Mouse (Mus musculus) liver, adult (tissue): ENCODE data around the gene Veph1.

Experiments
- GATA4 ChIP-seq: IDR thresholded peaks from 2 replicates; pipeline ENCODE4 v1.6.1; 2014; ENCODE audit warnings: mild to moderate bottlenecking, low read length; ENCODE audit not compliant: insufficient replicate concordance

The Veph1 gene

DNA sequence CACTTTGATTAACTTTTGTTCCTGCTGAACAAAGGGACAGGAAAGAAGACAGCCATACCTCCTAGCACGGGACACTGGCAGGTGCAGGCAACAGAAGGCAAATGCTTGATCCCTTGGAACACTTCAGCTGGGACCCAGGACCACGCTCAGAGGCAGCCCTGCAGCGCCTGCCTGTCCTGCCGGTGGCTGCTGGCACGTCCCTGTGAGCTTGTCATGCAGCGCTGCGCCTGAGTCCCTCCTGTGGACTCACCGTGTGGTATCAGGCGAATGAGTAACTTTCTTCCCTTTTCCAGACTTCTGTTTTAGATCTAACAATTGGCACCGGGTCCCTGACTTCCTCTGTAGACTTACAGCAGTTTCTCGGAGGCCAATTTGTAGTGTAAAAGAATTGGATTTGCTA, at the start of gene Veph1:
TSS of gene Veph1 (minus strand) at position 293 of the 400 bp plus-strand sequence.
- TF ChIP-seq GATA4: no peak

DNA sequence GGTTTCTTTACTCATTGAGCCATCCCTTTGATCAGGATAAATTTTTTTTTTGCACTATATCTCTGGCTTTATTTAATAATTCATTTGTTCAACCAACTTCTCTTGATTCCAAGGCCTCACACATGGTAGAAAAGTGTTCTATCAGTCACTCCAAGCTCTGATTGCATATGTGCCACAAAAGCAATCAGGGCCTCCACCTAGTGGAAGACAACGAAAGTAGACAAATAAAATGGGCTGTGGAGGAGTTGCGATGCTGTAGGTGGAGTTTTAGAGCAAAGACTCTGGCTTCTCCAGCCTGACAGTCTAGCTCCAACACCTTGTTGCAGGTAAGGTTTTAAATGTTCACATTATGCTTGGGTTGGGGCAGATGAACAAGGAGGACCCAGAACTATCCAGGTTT, 44.1 kb upstream of the Veph1 start:
- TF ChIP-seq GATA4: no peak

DNA sequence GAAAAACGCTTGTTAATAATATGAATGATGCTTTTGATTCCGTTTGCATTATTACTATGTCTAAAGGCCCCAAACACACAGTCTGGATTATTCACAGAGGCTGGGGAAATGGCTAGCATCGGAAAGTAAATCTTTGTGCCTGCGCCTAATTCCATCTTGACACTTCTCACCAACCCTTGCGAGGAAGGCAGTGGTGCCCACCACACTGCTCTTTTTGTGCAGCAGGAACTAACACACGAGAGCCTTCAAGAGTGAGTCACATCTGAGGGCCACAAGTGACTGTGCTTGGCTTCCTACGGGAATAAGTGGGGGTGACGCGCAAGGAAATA, 35.7 kb upstream of the Veph1 start:
- no peak for TF ChIP-seq GATA4

DNA sequence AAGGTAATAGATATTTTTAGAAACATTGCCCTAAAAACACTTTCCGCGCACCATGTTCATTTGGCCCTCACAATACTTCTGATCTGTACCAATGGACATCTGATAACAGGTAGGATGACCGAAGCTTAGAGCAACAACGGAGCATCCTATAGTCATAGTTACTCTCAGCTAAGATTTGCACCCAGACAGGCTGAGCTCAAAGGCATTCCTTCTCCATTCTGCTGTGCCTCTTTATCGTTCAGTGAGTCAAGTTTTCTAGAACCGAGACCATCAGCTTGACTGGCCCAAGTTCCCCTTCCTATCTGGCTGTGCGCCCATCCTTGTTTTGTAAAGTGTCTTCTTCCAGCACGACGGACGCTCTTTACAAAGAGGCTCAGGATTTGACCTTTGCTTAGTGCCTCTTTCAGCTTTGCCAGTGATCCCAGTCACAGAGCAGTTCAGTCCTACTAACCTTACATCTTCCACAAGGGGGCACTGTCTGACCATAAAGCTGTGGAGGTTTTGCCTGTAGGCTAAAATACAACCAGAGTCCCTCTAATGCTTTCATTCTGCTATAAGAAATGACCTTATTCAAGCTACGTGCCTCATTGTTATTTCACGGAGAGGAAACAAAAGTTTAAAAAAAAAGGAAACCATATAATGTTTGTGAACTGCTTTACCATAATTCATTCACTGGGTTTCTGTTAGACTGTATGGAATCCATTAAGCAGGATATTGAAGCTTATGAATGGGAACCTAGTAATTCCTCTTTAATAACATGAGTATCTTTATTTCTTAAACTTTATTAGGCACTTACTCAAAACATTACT, 35.2 kb upstream of the Veph1 start:
- no peak for TF ChIP-seq GATA4

DNA sequence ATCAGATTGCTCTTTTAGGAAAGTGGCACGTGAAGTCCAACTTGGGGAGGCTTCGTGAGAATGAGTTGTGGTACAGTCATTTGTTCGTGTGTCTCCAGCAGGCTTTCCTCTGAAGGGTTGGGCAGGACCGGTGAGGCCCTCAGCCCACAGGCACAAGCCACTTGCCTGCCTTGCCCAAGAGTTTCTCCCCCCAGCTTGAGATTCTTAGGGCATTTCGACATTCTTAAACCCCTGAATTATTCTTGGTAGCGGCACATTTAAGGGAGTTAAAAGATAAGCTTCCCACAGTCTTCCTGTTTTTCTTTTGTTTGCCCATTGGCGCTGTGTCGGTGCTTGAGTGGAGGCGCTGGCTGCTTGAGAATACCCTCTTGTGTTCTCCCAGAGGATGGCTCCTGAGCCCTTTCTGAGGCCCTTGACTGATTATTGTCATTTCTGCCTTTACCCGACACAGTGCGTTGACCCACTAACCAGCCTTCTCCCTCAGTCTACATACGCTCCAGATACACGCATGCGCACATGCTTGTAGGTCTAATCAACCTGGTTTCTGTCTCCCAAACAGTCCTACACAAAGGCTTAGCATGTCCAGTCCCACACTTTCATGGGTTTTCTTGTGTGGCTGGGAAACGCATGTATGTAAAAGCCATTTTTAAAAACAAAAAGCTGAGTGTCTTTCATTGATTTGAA, 34.4 kb upstream of the Veph1 start:
- no peak for TF ChIP-seq GATA4

DNA sequence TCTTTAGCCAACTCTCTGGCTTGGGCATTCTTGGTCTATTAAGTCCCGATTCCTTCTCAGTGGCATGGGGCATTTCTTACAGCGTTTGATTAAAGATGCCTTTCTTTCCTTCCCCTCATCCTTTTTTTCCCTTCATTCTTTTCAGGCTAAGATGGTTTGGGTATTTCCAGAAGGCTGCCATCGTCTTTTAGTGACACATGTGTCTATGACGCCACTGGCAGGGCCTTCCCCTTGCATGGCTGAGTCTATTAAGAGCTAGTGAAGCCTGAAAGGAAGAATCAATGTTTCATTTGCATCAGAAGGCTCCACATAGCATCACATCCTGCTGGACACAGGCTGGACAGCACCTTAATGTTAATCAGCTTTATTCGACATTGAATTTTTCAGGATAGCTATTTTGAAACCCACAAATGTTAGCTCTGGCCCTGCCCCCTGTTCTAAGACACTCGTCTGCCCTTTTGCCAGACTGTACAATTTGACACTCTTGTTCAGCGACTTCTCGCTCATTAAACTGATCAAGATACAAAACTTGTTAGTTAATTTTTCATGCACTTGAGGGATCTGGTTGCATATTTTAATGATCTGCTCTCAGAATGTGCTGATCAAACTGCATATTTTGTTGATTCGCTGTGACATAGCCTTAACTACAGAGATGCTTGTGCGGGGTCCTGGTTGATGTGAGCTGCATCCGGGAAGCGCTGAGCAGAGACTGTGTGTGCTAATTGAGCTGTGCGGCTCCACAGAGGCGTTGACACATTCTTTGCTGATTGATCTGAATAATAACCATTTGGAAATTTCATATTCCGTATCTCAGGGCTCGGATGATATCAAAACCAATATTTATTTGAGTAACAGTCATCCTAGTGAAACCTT, 29.6 kb upstream of the Veph1 start:
- no peak for TF ChIP-seq GATA4

DNA sequence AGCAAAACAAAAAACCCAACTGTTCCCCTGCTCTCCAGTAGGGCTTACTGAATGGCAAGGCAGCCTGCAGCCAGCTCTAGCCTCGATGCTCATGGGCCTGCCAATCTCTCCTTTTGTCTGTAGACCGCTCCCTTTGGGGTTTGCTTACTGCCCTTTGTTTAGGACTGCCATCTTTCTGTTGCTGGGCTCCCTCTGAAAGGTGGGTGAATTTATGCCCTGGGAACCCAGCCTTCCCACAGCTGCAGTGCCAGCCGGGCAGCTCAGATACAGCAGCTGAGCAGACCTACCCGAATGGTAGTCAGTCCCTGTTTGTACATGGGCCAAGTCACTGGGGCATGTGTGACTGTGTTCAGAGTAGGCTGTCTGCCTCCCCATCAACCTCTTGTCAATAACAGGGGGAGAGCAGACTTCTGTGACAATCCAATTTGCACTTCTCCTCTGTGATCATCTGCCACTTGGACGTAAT, 28.9 kb upstream of the Veph1 start:
- TF ChIP-seq GATA4: no peak

DNA sequence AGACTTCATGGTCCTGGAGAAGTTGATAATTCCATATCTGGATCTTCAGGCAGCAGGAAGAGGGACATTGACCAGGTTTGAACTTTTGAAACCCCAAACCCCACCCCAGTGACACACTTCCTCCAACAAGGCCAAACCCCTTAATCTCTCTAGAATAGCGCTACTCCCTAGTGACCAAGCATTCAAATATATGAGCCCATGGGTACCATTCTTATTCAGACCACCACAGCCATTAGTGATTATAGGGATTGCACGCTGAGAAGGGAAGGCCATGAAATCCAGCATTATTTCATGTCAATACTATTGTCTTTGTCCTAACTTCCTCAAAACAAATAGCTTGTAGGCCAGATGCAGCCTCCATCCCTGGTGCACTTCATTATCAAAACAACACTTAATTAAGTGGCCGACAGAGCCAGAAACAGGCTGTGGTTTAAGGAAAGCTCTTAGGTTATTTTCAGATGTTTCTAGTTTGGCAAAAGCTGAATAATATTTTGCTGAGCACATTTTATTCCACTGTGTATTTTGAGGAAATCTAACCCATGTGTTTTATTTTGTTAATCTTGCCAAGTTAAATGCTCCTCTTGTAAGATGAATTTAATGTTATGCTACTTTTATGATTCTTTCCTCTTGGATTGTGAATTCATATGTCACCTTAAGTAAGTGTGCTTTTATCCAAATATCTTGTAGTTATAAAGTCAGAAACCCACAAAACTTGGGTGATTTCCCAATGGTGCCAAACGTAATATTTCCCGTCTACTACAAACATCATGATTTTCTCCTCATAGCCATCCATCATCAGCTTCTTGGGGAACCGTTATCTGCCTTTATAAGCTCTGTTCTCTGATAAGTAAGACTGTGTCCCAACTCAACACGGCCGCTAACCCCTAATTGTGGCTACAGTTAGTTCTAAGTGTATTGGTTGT, 18.4 kb upstream of the Veph1 start:
- no peak for TF ChIP-seq GATA4

DNA sequence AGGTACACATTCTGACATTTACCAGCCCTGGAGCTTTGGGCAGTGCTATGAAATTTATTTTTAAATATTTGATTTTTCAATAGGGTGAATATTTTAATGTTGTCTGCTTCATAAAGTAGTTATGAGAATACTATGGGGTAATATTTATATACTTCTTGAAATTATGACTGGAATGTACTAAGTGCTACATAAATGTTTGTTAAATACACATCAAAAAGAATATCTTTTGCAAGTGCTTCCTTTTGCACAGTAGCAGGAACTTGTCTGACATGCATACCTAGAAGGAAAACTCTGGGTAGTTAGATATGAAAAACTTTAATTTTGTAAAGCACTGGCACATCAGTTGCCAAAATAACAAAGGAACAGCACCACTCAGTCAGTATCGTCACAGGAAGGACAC, 13.9 kb upstream of the Veph1 start:
- TF ChIP-seq GATA4: no peak

DNA sequence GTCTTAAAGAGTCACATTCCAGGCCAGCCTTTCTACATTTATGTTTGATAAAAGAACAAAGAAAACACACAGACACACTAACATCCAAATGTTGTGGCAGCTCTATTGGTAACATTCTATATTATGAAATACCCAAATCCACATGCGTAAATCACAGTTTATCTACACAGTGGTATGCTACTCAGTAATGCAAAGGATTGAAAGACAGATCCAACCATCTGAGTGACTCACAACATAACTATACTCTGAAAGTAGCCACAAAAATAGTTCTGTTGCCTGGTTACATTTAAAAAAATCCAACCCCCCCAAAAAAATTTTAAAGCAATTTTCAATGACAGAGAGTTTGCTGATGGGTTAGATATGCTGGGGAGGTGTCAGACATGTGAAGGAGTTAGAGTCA, 12.9 kb upstream of the Veph1 start:
- no peak for TF ChIP-seq GATA4

DNA sequence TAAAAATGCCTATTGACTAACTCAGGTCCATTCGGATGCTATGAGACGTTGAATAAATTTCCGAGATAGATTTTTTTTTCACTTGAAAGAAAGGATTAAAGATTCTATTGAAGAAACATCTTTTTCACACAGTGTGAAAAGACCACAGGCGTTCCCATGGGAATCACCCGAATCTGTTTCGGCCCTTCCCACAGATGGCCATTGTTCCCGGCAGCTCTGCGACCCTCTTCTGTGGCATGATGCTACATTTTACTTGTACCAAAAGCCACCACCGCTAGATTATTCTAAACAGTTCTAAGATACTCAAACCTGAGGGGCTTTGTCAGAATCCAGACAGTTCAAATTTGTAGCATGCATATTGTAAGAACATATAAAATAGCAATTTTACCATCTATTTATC, 1.4 kb downstream of the Veph1 start:
- no peak for TF ChIP-seq GATA4

DNA sequence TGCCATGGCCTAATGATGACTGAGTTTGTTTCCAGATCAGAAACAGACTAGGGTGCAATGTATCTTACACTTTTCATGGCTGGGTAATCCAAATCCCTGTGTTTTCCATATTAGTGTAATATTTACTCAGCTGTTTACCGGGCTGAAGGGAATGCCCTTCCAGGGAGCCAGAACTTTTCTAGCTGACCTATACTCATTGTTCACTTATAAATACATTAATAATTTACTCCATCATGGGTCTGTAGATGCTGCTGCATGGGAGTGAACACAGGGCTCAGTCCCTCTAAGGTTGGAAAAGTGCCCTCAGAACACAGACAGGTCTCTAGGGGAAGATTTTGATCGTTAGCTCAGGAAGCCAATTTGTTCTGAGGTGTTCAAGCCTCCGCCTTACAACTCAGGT, 1.9 kb downstream of the Veph1 start:
- no peak for TF ChIP-seq GATA4

DNA sequence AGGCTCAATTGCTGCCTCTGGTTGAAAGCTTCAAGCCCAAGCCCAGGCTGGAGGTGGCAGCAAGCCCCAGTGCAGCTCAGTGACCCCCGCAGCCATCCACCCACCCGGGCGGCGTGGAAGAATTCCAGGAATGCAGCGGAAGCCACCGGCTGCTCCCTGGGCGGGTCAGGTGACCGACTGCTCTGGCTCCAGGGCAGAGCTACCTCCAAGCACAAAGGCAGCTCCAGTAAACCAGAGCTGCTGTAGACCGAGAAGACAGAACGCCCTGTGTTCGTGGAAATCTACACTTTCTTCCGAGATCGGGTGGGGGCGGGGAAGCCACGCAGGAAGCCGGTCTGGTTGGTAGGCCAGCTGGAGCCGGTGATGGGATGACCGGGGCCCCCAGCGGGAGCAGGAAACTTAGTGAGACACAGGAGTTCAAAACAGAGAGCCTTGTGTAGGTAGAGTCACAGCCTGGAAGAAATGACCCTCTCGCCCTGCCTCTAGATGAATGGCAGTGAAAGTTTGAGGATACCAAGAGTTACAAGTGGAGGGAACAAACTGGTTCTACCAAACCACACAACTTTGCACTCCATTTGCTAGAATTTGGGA, 4.2 kb downstream of the Veph1 start:
- TF ChIP-seq GATA4: no peak

DNA sequence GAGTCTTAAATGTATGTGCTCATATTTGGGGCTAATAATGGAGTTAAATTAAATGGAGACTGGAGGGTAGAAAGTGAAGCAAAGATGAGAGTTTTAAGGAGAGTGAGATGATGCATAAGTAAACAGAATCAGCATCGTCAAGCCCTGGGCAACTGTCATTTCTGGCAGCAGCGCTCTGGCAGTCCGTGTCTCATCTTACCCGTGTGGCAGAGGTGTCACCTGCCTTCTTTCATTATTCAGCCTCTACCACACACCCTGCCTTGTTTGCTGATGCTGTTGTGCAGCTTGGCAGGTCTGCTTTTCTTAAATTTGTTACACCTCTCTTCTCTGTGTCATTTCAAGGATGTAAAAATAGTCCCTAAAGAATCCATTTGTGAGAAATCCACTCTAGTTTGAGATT, 33.4 kb downstream of the Veph1 start:
- TF ChIP-seq GATA4: no peak
